Mouse (Mus musculus): ENCODE measurements at regions not wholly inside any gene's neighbourhood (a gene's known extent, or its start where the extent isn't known, plus 50 kb on each side); places are given as distances from the start of the nearest gene placed in this dataset.

DNA sequence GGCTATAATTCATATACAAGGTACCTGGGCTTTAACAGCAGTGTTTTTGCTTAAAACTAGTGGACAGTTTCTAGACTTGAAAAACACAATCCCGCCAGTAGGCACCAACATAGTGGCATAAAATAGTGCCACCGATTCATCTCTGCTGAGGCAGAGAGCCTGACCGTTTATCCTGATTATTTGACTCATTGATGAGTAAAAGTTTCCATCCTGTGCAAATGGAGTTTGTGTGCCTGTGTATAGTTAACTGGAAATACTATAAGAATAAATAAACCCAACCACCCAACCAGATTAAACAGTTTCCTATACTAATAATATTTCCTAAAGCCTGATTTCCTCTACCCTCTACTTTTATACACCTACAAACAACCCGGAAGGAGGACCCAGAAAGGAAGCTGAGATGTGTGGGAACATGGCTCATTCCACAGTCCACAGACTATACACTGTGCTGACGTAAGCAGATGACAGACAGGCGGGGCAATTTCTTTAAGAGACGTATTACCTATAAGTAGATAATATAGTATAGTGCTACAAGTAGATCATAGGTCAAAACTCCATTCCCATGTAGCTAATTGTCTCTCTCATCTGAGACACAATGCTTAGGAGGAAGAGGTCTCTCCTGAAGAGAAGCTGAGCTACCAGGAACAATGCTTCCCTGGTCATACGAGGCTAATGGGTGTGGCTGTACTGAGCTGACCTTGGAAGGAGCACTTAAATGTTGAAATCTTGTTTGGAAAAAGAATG, 217.7 kb downstream of the Ikzf2 start:
- TF ChIP-seq CTCF (IDR thresholded peaks at IDR 0.05; ENCODE audit: low read depth, low read length) (no peak), POLR2A (IDR thresholded peaks at IDR 0.05; ENCODE audit: insufficient read depth, low read length) (no peak), EP300 (IDR thresholded peaks at IDR 0.05; ENCODE audit: insufficient read depth, low read depth, low read length) (no peak)

All from ES-Bruce4 (cell line).